Comparison of ENCODE assay signal across 23 mouse cellular contexts in genomic region chr12:73037385-73038160, GRCm38 (mm10). TPM values are rescaled to one million over a fixed set of nuclear protein-coding genes. Genes with fewer than 3 reads are reported as not detected.
DNase-seq lines count a peak whose midpoint lies in the region; ATAC-seq and TF ChIP-seq lines count a peak whose summit lies in the region.
"Had no signal": no experiment of that assay in that cellular context is flagged by ENCODE, and none has a peak within 500 bp of the region (broad histone marks: within the 10 kb centered on the region; RNA-seq: fewer than 3 reads in every experiment).

No protein-coding gene starts in this region.

- peaks cover 48% of the 10 kb centered on the region for H3K4me1 ChIP-seq in limb, embryonic 12.5 days (replicated peaks)
- peaks cover 57% of the 10 kb centered on the region for H3K4me1 ChIP-seq in limb, embryonic 10.5 days
- peaks cover 7% of the 10 kb centered on the region; the same call in 1 of the 2 replicates for H3K4me1 ChIP-seq in embryonic facial prominence, embryonic 11.5 days (ENCODE audit: control insufficient read depth, insufficient read depth, low read length)

- H3K9ac ChIP-seq in limb, embryonic 12.5 days (replicated peaks): no peak overlapping the region
- H3K9ac ChIP-seq in embryonic facial prominence, embryonic 11.5 days (replicated peaks; ENCODE audit: low read length): no peak overlapping the region
- H3K9ac ChIP-seq: neural tube, embryonic 12.5 days; stomach, embryonic 15.5 days had no signal

- 12% methylated on average over 7 of the region's 7 CpGs for WGBS in limb, embryonic 12.5 days
- 8% methylated on average over 7 of the region's 7 CpGs for WGBS in limb, embryonic 10.5 days
- WGBS in embryonic facial prominence, embryonic 11.5 days: 10% methylated on average over 7 of the region's 7 CpGs

- TF ChIP-seq POLR2A in brain, embryonic 14.5 days (IDR thresholded peaks at IDR 0.05; ENCODE audit: borderline replicate concordance, extremely low read depth, insufficient read depth, insufficient read length, poor library complexity, severe bottlenecking): no peak

- no peaks in the 10 kb centered on the region for H3K9me3 ChIP-seq in limb, embryonic 12.5 days
- H3K9me3 ChIP-seq in limb, embryonic 10.5 days (replicated peaks): no peaks in the 10 kb centered on the region
- H3K9me3 ChIP-seq in embryonic facial prominence, embryonic 11.5 days (replicated peaks; ENCODE audit: control insufficient read depth, low read length): no peaks in the 10 kb centered on the region
- H3K9me3 ChIP-seq: forebrain, embryonic 10.5 days; neural tube, embryonic 12.5 days; stomach, embryonic 15.5 days had no signal

- 0 out of 2 replicates have a peak overlapping the region, but pooled peaks have one; percentile 75 for H3K4me2 ChIP-seq in limb, embryonic 12.5 days
- H3K4me2 ChIP-seq in embryonic facial prominence, embryonic 11.5 days (ENCODE audit: low read depth, low read length): no peak overlapping the region
- H3K4me2 ChIP-seq: neural tube, embryonic 12.5 days; stomach, embryonic 15.5 days had no signal

- no peak overlapping the region for H3K4me3 ChIP-seq in limb, embryonic 12.5 days (replicated peaks)
- no peak overlapping the region for H3K4me3 ChIP-seq in limb, embryonic 10.5 days
- H3K4me3 ChIP-seq in embryonic facial prominence, embryonic 11.5 days (ENCODE audit: low read depth, low read length): no peak overlapping the region
- H3K4me3 ChIP-seq: neural tube, embryonic 12.5 days; stomach, embryonic 15.5 days had no signal

- no peak for ATAC-seq in limb, embryonic 12.5 days (ENCODE audit: insufficient number of reproducible peaks, insufficient read depth, low FRiP score, low TSS enrichment, low read depth)
- ATAC-seq in embryonic facial prominence, embryonic 11.5 days (replicated peaks; ENCODE audit: insufficient number of reproducible peaks, low FRiP score, low TSS enrichment, low read depth): no peak
- ATAC-seq: hindbrain, embryonic 16.5 days; intestine, embryonic 16.5 days; lung, postnatal 0 days; Patski had no signal

- peaks cover 74% of the 10 kb centered on the region for H3K27me3 ChIP-seq in limb, embryonic 12.5 days
- H3K27me3 ChIP-seq in limb, embryonic 10.5 days (ENCODE audit: low read depth, poor library complexity, severe bottlenecking): peaks cover 100% of the 10 kb centered on the region
- H3K27me3 ChIP-seq in embryonic facial prominence, embryonic 11.5 days (ENCODE audit: control insufficient read depth, insufficient read depth, low read length): peaks cover 3% of the 10 kb centered on the region; the same call in 1 of the 2 replicates
- H3K27me3 ChIP-seq: Patski had no signal

- H3K27ac ChIP-seq in limb, embryonic 12.5 days: no peak overlapping the region
- H3K27ac ChIP-seq in limb, embryonic 10.5 days: no peak overlapping the region
- no peak overlapping the region for H3K27ac ChIP-seq in embryonic facial prominence, embryonic 11.5 days (replicated peaks; ENCODE audit: low read depth, low read length)
- H3K27ac ChIP-seq: forebrain, embryonic 10.5 days; neural tube, embryonic 12.5 days; stomach, embryonic 15.5 days had no signal

- H3K36me3 ChIP-seq in limb, embryonic 12.5 days: 0 out of 2 replicates have a peak, but pooled peaks cover 5% of the 10 kb centered on the region
- peaks cover 8% of the 10 kb centered on the region; the same call in 1 of the 2 replicates for H3K36me3 ChIP-seq in limb, embryonic 10.5 days
- H3K36me3 ChIP-seq in embryonic facial prominence, embryonic 11.5 days (replicated peaks; ENCODE audit: control insufficient read depth, insufficient read depth, low read depth, low read length): no peaks in the 10 kb centered on the region
- H3K36me3 ChIP-seq: forebrain, embryonic 10.5 days; neural tube, embryonic 12.5 days; stomach, embryonic 15.5 days had no signal

- no peak for DNase-seq in limb, embryonic 10.5 days (ENCODE audit: low spot score)
- peak; percentile 29 for DNase-seq in brain, embryonic 14.5 days (ENCODE audit: low read depth)
- peak; percentile 33 for DNase-seq in embryonic facial prominence, embryonic 11.5 days (ENCODE audit: low spot score)
- peak; percentile 41 for DNase-seq in retina, embryonic 14.5 days (ENCODE audit: low spot score)
- DNase-seq in layer of hippocampus, postnatal 10 days (ENCODE audit: low spot score in 2 of 2): no peak
- no peak for DNase-seq in spleen, postnatal 4 days (ENCODE audit: low spot score in 2 of 2)
- DNase-seq: adrenal gland, adult 8-10 months; cerebellum, adult 9-11 months; gastrocnemius, postnatal 10 days; heart, adult 18-20 months; heart, postnatal 36 days; layer of hippocampus, postnatal 36 days; liver; right cerebral cortex, postnatal 25 days had no signal

- TF ChIP-seq CTCF in brain, embryonic 14.5 days (IDR thresholded peaks at IDR 0.05; ENCODE audit: borderline replicate concordance, extremely low read depth, insufficient read depth, insufficient read length): no peak

RNA-seq across cellular contexts. Expression of gene Six1, which starts 16.1 kb away (rescaled TPM):
- polyA plus RNA-seq in limb, embryonic 12.5 days (2016; fragmentation: Nextera tagmentation; extraction: Ambion mirVana): 60.3 and 72.1 TPM in 2 replicates
- 18.0 and 32.6 TPM in 2 replicates for polyA plus RNA-seq in limb, embryonic 10.5 days (2016; fragmentation: Nextera tagmentation; extraction: Ambion mirVana)
- polyA plus RNA-seq in brain, embryonic 14.5 days (2012; rRNA removed): 0.53 and 0.94 TPM in 2 replicates
- polyA plus RNA-seq in embryonic facial prominence, embryonic 11.5 days (2014; fragmentation: Nextera tagmentation; extraction: Ambion mirVana): 62.4 and 64.4 TPM in 2 replicates
- under 1 TPM; 0.57 to 0.69 TPM for total RNA-seq in layer of hippocampus, postnatal 10 days (2021)
- polyA plus RNA-seq: intestine, embryonic 16.5 days; spleen, adult 2 months had no signal

Comparison
In these comparisons a context has a peak if more than half of its experiments do, and no peak if none do; other contexts are left out.
1. DNase-seq: peak in brain, embryonic 14.5 days (single experiment), embryonic facial prominence, embryonic 11.5 days (single experiment) and retina, embryonic 14.5 days (single experiment); none in limb, embryonic 10.5 days (single experiment), layer of hippocampus, postnatal 10 days (0 of 2) and spleen, postnatal 4 days (0 of 2).